In the genomic region with DNA sequence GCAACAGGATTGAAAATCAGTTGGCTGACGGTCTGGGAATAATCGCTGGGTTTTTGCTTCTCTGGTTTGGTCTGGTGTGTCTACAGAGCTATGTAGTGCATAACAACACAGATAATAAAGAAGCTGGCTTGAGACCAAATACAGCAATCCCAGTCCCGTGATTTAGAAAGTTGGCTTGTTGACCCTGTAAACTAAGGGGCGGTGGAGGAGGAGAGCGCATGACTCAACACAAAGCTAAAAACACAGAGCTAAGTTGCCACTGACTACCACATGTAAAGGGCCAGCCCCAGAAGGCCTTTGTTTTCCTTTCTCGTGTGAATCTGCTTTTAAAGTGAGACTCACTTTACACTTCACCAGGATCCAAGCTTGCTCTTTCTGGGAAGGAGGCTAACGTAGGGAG, we compare ENCODE assay signal across 8 mouse cellular contexts. TPM values are rescaled to one million over a fixed set of nuclear protein-coding genes. Genes with fewer than 3 reads are reported as not detected.
DNase-seq lines count a peak whose midpoint lies in the region; ATAC-seq and TF ChIP-seq lines count a peak whose summit lies in the region.

No protein-coding gene starts in this region.

- H3K4me2 ChIP-seq in forebrain, embryonic 15.5 days (replicated peaks) = no peak overlapping the region
- H3K4me2 ChIP-seq in heart, embryonic 14.5 days (ENCODE audit: low read length) = no peak overlapping the region
- no peak overlapping the region for H3K4me2 ChIP-seq in limb, embryonic 15.5 days

- H3K36me3 ChIP-seq in forebrain, embryonic 10.5 days (replicated peaks) = no peaks in the 10 kb centered on the region
- no peaks in the 10 kb centered on the region for H3K36me3 ChIP-seq in forebrain, embryonic 15.5 days
- no peaks in the 10 kb centered on the region for H3K36me3 ChIP-seq in heart, embryonic 14.5 days (ENCODE audit: control insufficient read depth, insufficient read depth, low read length)
- no peaks in the 10 kb centered on the region for H3K36me3 ChIP-seq in limb, embryonic 15.5 days

- peaks cover 31% of the 10 kb centered on the region for H3K4me1 ChIP-seq in forebrain, embryonic 10.5 days
- H3K4me1 ChIP-seq in forebrain, embryonic 15.5 days = peaks cover 22% of the 10 kb centered on the region
- peaks cover 7 to 32% of the 10 kb centered on the region in 2 experiments for H3K4me1 ChIP-seq in heart, embryonic 14.5 days (ENCODE audit: control insufficient read depth in 2 of 2, insufficient read depth in 2 of 2, low read length in 2 of 2)
- H3K4me1 ChIP-seq in limb, embryonic 15.5 days = peaks cover 12% of the 10 kb centered on the region
- H3K4me1 ChIP-seq in olfactory bulb, adult 2 months (ENCODE audit: control insufficient read depth, insufficient read depth, low read length) = peaks cover 4% of the 10 kb centered on the region; the same call in 1 of the 2 replicates

- ATAC-seq in forebrain, embryonic 15.5 days (replicated peaks) = no peak
- ATAC-seq in heart, embryonic 14.5 days (ENCODE audit: insufficient number of reproducible peaks, insufficient read depth, low FRiP score, low read depth) = peak; percentile 18; the same call in 1 of the 2 replicates
- ATAC-seq in limb, embryonic 15.5 days (ENCODE audit: insufficient number of reproducible peaks, low FRiP score, low TSS enrichment, low read depth) = no peak
- ATAC-seq in erythroid progenitor cell, adult 5-6 weeks (replicated peaks; ENCODE audit: low FRiP score, poor library complexity, severe bottlenecking) = no peak

- H3K27me3 ChIP-seq in forebrain, embryonic 10.5 days (ENCODE audit: poor library complexity, severe bottlenecking) = peaks cover 7% of the 10 kb centered on the region; the same call in 1 of the 2 replicates
- H3K27me3 ChIP-seq in forebrain, embryonic 15.5 days = no peaks in the 10 kb centered on the region
- H3K27me3 ChIP-seq in heart, embryonic 14.5 days (ENCODE audit: control insufficient read depth, insufficient read depth, low read length) = no peaks in the 10 kb centered on the region
- no peaks in the 10 kb centered on the region for H3K27me3 ChIP-seq in limb, embryonic 15.5 days

- TF ChIP-seq CTCF in olfactory bulb, adult 2 months (IDR thresholded peaks at IDR 0.05; ENCODE audit: insufficient read depth, low read depth, low read length) = no peak

- no peak for TF ChIP-seq POLR2A in olfactory bulb, adult 2 months (IDR thresholded peaks at IDR 0.05; ENCODE audit: insufficient read depth, low read depth, low read length)

- peak overlapping the region; percentile 68 for H3K27ac ChIP-seq in forebrain, embryonic 10.5 days
- no peak overlapping the region; the same call in 1 of the 2 replicates for H3K27ac ChIP-seq in forebrain, embryonic 15.5 days (replicated peaks)
- H3K27ac ChIP-seq in heart, embryonic 14.5 days (replicated peaks in 1 of 2; ENCODE audit: control insufficient read depth in 1 of 2, insufficient read depth in 1 of 2, low read depth in 2 of 2, low read length in 2 of 2) = peak overlapping the region; percentile 65 to 79
- H3K27ac ChIP-seq in limb, embryonic 15.5 days = peak overlapping the region; percentile 67
- peak overlapping the region; percentile 77 for H3K27ac ChIP-seq in olfactory bulb, adult 2 months (ENCODE audit: insufficient read depth, low read depth, low read length)

- DNase-seq in forebrain, embryonic 10.5 days (ENCODE audit: extremely low spot score, low spot score) = no peak
- DNase-seq in ZHBTc4 (ENCODE audit: low read depth, low spot score) = peak; percentile 49
- DNase-seq in right cerebral cortex, postnatal 25 days = no peak

- H3K4me3 ChIP-seq in forebrain, embryonic 10.5 days = no peak overlapping the region
- no peak overlapping the region for H3K4me3 ChIP-seq in forebrain, embryonic 15.5 days
- H3K4me3 ChIP-seq in heart, embryonic 14.5 days (ENCODE audit: control insufficient read depth in 1 of 2, insufficient read depth in 1 of 2, low read depth in 1 of 2, low read length in 2 of 2) = no peak overlapping the region
- no peak overlapping the region for H3K4me3 ChIP-seq in limb, embryonic 15.5 days
- H3K4me3 ChIP-seq in olfactory bulb, adult 2 months (ENCODE audit: insufficient read depth, low read depth, low read length) = no peak overlapping the region

- no peaks in the 10 kb centered on the region for H3K9me3 ChIP-seq in forebrain, embryonic 10.5 days
- H3K9me3 ChIP-seq in forebrain, embryonic 15.5 days = no peaks in the 10 kb centered on the region
- H3K9me3 ChIP-seq in heart, embryonic 14.5 days (ENCODE audit: control insufficient read depth, low read length) = no peaks in the 10 kb centered on the region
- H3K9me3 ChIP-seq in limb, embryonic 15.5 days = no peaks in the 10 kb centered on the region

- 78% methylated on average over 7 of the region's 7 CpGs for WGBS in forebrain, embryonic 10.5 days
- 37% methylated on average over 7 of the region's 7 CpGs for WGBS in forebrain, embryonic 15.5 days
- 34% methylated on average over 7 of the region's 7 CpGs for WGBS in heart, embryonic 14.5 days
- WGBS in limb, embryonic 15.5 days = 31% methylated on average over 7 of the region's 7 CpGs
- WGBS in olfactory bulb, adult 2 months = 10% methylated on average over 7 of the region's 7 CpGs

- no peak overlapping the region for H3K9ac ChIP-seq in forebrain, embryonic 15.5 days (replicated peaks)
- peak overlapping the region; percentile 3; the same call in 1 of the 2 replicates for H3K9ac ChIP-seq in heart, embryonic 14.5 days (ENCODE audit: low read length)
- H3K9ac ChIP-seq in limb, embryonic 15.5 days = no peak overlapping the region

RNA-seq across cellular contexts. Expression of gene Itm2b, which starts 3.5 kb away (rescaled TPM):
- polyA plus RNA-seq in forebrain, embryonic 10.5 days (2016; fragmentation: Nextera tagmentation; extraction: Ambion mirVana) = 192 and 209 TPM in 2 replicates
- 640 and 665 TPM in 2 replicates for polyA plus RNA-seq in forebrain, embryonic 15.5 days (2015; fragmentation: Nextera tagmentation; extraction: Ambion mirVana)
- polyA plus RNA-seq in heart, embryonic 14.5 days (2014; fragmentation: Nextera tagmentation; extraction: Ambion mirVana) = 843 and 883 TPM in 2 replicates
- 1,189 and 1,299 TPM in 2 replicates for polyA plus RNA-seq in limb, embryonic 15.5 days (2015; fragmentation: Nextera tagmentation; extraction: Ambion mirVana)
- 469 and 510 TPM in 2 replicates for polyA plus RNA-seq in olfactory bulb, adult 2 months (2012; ENCODE audit: insufficient read depth, insufficient read length, low replicate concordance, missing spikeins)
- 559 and 848 TPM in 2 replicates for total RNA-seq in erythroid progenitor cell, adult 5-6 weeks (2015; ENCODE audit: low replicate concordance)
- 487 and 545 TPM in 2 replicates for total RNA-seq in erythroid progenitor cell, adult 5-6 weeks (2017; ENCODE audit: low replicate concordance)
